Mouse (Mus musculus): ENCODE results near the gene Emp3. TPM values are rescaled to one million over a fixed set of nuclear protein-coding genes. Genes with fewer than 3 reads are reported as not detected.

Emp3 gene
- polyA plus RNA-seq, 1 experiment from 2014 or later, result 5.3 TPM

DNA sequence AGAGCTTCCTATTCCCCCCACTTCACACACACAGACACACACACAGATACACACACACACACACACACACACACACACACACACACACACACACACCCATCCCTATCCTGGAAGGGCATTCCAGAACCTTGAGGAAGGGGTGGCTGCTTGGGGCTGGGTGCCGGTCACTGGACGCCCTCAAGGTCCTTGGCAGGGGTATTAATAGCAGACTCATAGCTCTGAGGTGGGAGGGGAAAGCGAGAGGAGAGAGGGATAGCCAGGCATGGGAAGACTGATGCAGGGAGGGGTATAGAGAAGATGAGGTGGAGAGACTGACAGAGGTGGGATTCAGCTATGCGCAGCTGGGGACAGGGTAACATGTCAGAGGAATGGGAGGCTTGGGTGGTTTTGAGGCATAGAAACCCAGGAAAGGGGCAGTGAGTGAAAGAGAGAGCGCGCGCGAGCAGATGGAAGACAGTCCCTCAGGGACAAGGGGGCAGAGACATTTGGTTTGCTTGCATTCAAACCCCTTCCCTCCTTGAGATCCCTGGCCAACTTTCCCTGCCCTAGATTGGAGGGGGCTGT lies 52.0 kb downstream of the Emp3 start:
- peak overlapping the region; percentile 60 for H3K4me2 ChIP-seq (ENCODE audit: low read depth, low read length)
- H3K36me3 ChIP-seq (ENCODE audit: control insufficient read depth, insufficient read depth, low read length), result no peaks in the 10 kb centered on the region
- peak overlapping the region; percentile 42 for H3K4me3 ChIP-seq (ENCODE audit: low read depth, low read length)
- peak overlapping the region; percentile 56; the same call in 1 of the 2 replicates for H3K9ac ChIP-seq (replicated peaks; ENCODE audit: low read depth, low read length)
- 8% methylated on average over 8 of the region's 8 CpGs for WGBS
- H3K4me1 ChIP-seq (ENCODE audit: control insufficient read depth, insufficient read depth, low read length), result peaks cover 28% of the 10 kb centered on the region
- ATAC-seq (ENCODE audit: low read depth), result no peak
- H3K9me3 ChIP-seq (ENCODE audit: control insufficient read depth, low read length), result no peaks in the 10 kb centered on the region
- H3K27me3 ChIP-seq (ENCODE audit: control insufficient read depth, insufficient read depth, low read length), result peaks cover 4% of the 10 kb centered on the region; the same call in 1 of the 2 replicates
- no peak overlapping the region; the same call in 1 of the 2 replicates for H3K27ac ChIP-seq (ENCODE audit: low read depth, low read length)

Other genes with a start within 250 kb of the Emp3 start
- 1.8 TPM in 1 of 2 replicates, not detected in the other for gene Ntn5, start 237.4 kb downstream of the Emp3 start, polyA plus RNA-seq (2014; fragmentation: Nextera tagmentation; extraction: Ambion mirVana)
- gene Sec1, start 227.0 kb downstream of the Emp3 start, polyA plus RNA-seq (2014; fragmentation: Nextera tagmentation; extraction: Ambion mirVana), result 0.13 and 0.54 TPM in 2 replicates
- 31.9 and 32.8 TPM in 2 replicates for gene Car11, start 221.6 kb downstream of the Emp3 start, polyA plus RNA-seq (2014; fragmentation: Nextera tagmentation; extraction: Ambion mirVana)
- 2.5 and 2.6 TPM in 2 replicates for gene Dbp, start 216.3 kb downstream of the Emp3 start, polyA plus RNA-seq (2014; fragmentation: Nextera tagmentation; extraction: Ambion mirVana)
- gene Rpl18, start 205.9 kb downstream of the Emp3 start, polyA plus RNA-seq (2014; fragmentation: Nextera tagmentation; extraction: Ambion mirVana), result 603 and 609 TPM in 2 replicates
- 15.6 and 19.1 TPM in 2 replicates for gene Sphk2, start 203.4 kb downstream of the Emp3 start, polyA plus RNA-seq (2014; fragmentation: Nextera tagmentation; extraction: Ambion mirVana)
- 0.17 and 0.24 TPM in 2 replicates for gene Fam83e, start 200.2 kb downstream of the Emp3 start, polyA plus RNA-seq (2014; fragmentation: Nextera tagmentation; extraction: Ambion mirVana)
- gene Spaca4, start 195.6 kb downstream of the Emp3 start, polyA plus RNA-seq (2014; fragmentation: Nextera tagmentation; extraction: Ambion mirVana), result not detected in 2 replicates
- gene Lmtk3, start 137.7 kb downstream of the Emp3 start, polyA plus RNA-seq (2014; fragmentation: Nextera tagmentation; extraction: Ambion mirVana), result 21.2 and 32.3 TPM in 2 replicates
- gene Sult2b1, start 136.7 kb downstream of the Emp3 start, polyA plus RNA-seq (2014; fragmentation: Nextera tagmentation; extraction: Ambion mirVana), result 6.8 and 9.7 TPM in 2 replicates
- gene Cyth2, start 106.8 kb downstream of the Emp3 start, polyA plus RNA-seq (2014; fragmentation: Nextera tagmentation; extraction: Ambion mirVana), result 223 and 266 TPM in 2 replicates
- gene Kcnj14, start 96.6 kb downstream of the Emp3 start, polyA plus RNA-seq (2014; fragmentation: Nextera tagmentation; extraction: Ambion mirVana), result 1.1 and 1.3 TPM in 2 replicates
- gene Grwd1, start 90.5 kb downstream of the Emp3 start, polyA plus RNA-seq (2014; fragmentation: Nextera tagmentation; extraction: Ambion mirVana), result 39.0 and 40.5 TPM in 2 replicates
- 67.9 and 98.6 TPM in 2 replicates for gene Kdelr1, start 48.6 kb downstream of the Emp3 start, polyA plus RNA-seq (2014; fragmentation: Nextera tagmentation; extraction: Ambion mirVana)
- 3.4 and 4.3 TPM in 2 replicates for gene Grin2d, start 43.0 kb downstream of the Emp3 start, polyA plus RNA-seq (2014; fragmentation: Nextera tagmentation; extraction: Ambion mirVana)
- gene Syngr4, start 24.7 kb downstream of the Emp3 start, polyA plus RNA-seq (2014; fragmentation: Nextera tagmentation; extraction: Ambion mirVana), result 0.37 TPM in 1 of 2 replicates, not detected in the other
- gene Tmem143, start 24.5 kb downstream of the Emp3 start, polyA plus RNA-seq (2014; fragmentation: Nextera tagmentation; extraction: Ambion mirVana), result 4.0 and 4.8 TPM in 2 replicates
- gene Ccdc114, start 2.7 kb upstream of the Emp3 start, polyA plus RNA-seq (2014; fragmentation: Nextera tagmentation; extraction: Ambion mirVana), result 3.8 and 4.0 TPM in 2 replicates
- gene Abcc6, start 108.9 kb upstream of the Emp3 start, polyA plus RNA-seq (2014; fragmentation: Nextera tagmentation; extraction: Ambion mirVana), result 0.37 and 0.40 TPM in 2 replicates
- 26.0 and 28.5 TPM in 2 replicates for gene Nomo1, start 112.3 kb upstream of the Emp3 start, polyA plus RNA-seq (2014; fragmentation: Nextera tagmentation; extraction: Ambion mirVana)
- gene Kcnj11, start 179.4 kb upstream of the Emp3 start, polyA plus RNA-seq (2014; fragmentation: Nextera tagmentation; extraction: Ambion mirVana), result 1.4 and 1.7 TPM in 2 replicates